Mouse (Mus musculus) v-Abl transformed pro-B cells (cell line): ENCODE measurements around the gene Olfr1051.
"Not testable (repeated sequence)": the region's sequence is repeated elsewhere in the genome, so short reads cannot be mapped to it uniquely, and the experiment has no call there.

ENCODE experiments used
- in situ Hi-C, 2 experiments: fragments of 400-800 bp; cut with MboI; formaldehyde crosslinking; loops; one replicate each; pipeline ENCODE4 v1.15.1; 2025; ENCODE audit not compliant: unreplicated experiment in 2 of 2

Gene Olfr1051

DNA sequence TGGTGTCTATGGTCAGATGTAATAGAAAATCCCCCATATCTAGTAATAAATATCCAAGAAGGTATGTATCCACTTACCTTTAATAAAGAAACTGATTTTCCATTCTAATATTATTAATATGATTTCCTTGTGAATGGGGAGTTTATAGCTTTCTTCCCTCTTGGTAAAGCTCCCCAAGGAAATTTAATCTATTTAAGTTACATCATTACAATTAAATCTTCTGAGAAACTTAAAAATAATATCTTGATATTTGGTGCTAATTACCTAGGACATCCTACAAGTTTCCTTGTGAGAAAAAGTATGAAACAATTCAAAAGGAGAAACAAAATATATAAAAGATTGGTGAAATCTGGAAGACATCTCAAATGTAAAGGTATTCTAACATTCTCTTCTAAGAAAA is at the start of gene Olfr1051:
Gene Olfr1051 (minus strand): TSS at position 101 of the 400 bp plus-strand sequence.
- in situ Hi-C loops: not testable (repeated sequence)

GRCm38 (mm10) chr2:86315184-86315583 is 36.3 kb upstream of the Olfr1051 start, which contains the start of gene Olfr1053:
TSS of gene Olfr1053 (minus strand) at chr2:86315284.
- in situ Hi-C loops: no loop called here

GRCm38 (mm10) chr2:86292155-86292554 is 13.3 kb upstream of the Olfr1051 start, which contains the start of gene Olfr1052:
TSS of gene Olfr1052 (plus strand) at chr2:86292455.
- in situ Hi-C loops: no loop called here

- in situ Hi-C loops: not testable (repeated sequence)
Observed at GRCm38 (mm10) chr2:86258228-86258627, 20.7 kb downstream of the Olfr1051 start, which contains the start of gene Olfr1049. TSS of gene Olfr1049 (minus strand) at chr2:86258328.

DNA sequence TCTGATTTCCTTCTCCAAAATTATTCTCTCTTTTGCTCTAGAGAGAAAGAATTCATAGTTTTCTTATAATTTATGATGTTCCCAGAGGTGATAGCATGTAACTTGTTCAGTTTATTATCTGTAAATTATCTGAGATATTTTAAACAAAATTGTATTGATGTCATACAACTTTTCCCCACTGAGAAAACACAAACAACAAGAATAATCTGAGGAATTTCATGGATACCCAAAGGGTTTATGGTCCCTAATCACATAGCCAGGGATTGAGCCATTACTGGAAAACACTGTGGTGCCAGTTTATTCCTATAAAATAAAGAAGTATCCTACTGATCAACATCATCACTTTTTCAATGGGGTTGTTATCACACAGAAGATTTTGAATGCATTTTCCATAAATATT is 38.7 kb downstream of the Olfr1051 start, which contains the start of gene Olfr1048:
Gene Olfr1048 (minus strand): TSS at position 101 of the 400 bp plus-strand sequence.
- in situ Hi-C loops: no loop called here

DNA sequence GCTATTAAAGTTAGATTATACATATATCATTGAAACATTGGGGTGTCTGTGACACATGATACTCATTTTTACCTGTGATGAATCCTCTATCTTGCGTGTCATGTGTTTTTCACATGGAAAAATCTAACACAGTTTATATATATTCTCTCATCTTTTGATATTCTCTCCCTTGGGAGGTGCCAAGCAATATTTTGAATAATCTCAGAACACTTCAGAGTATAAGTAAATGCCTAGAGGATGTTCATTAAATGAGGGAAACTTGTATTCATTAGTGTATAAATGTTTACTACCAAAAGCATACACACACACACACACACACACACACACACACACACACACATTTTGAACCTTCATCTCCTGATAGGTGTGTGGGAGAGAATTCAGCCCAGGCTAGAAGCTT is 47.6 kb downstream of the Olfr1051 start, which contains the start of gene Olfr1047:
Gene Olfr1047 (minus strand): TSS at position 101 of the 400 bp plus-strand sequence.
- in situ Hi-C loops: no loop called here
